Mouse (Mus musculus): ENCODE results near the gene Apbb1ip. TPM values are rescaled to one million over a fixed set of nuclear protein-coding genes. Genes with fewer than 3 reads are reported as not detected.

The Apbb1ip gene
- total RNA-seq, 2 experiments from 2014 or later, result 6.3 to 6.4 TPM

DNA sequence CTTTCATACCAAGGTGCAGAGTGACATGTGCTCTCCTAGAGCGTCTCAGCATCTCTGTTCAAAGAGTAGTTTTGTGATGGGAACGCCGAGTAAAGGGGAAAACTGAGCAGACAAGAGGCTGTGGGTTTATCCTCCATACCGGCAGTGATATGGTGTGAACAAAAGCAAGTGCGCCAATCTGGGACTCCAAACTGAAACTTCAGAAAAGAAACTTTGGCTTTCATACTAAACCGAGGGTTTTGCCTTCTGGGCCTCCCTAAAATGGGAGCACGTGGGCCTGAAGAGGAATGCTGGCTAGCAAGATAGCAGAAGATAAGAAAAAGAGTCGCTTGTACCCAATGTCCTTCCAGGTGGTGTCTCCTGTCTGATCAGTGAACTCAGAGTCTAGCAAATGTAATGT lies 1.3 kb downstream of the Apbb1ip start:
- DNase-seq (ENCODE audit: low spot score in 2 of 2), result no peak

DNA sequence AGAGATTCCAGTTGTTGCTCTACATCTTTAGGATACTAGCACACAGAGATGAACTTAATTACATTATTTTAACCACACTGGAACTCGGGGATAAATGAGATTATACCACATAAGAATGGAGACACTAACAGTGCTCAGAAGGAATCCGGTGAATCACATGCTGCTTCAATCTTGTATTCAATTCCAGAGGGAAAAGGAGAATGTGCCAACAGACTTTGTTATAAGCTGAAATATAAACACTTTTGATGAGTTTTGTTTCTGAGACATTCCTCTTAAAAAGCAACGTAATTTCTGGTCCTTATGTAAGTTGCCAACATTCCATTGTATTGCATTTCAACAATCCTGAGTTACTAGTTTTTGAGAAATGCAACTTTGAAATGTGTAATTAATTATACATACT lies 1.8 kb downstream of the Apbb1ip start:
- DNase-seq (ENCODE audit: low spot score in 2 of 2), result no peak

DNA sequence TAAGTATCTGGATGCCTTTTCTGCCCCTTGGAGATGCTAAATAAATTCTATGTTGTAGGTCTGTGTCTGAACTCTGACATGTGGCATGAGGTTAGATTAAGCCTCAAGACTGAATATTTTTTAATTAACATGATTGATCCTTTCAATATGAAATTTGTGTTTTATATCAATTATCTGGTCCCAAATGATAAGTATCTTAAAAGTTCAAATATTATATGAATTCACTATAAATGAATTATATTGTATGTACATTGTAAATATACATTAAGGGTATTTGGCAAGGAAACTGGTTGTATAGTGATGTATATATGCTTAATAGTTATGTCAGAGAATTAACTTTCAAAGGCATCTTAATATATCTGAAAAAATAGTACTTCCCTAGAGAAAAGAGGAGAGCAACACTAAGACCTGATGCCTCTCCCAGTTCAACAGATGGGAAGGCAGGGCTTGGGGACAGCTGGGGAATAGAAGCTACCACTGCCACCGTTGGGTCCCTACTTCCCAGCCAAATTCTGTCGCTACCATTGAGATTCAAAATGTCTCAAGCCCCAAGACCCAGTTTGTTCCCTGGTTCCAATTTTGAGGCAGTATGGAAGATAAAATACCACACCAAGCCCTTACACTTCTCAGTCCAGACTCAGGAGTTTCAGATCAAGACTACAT lies 2.8 kb downstream of the Apbb1ip start:
- no peak for DNase-seq (ENCODE audit: low spot score in 2 of 2)

DNA sequence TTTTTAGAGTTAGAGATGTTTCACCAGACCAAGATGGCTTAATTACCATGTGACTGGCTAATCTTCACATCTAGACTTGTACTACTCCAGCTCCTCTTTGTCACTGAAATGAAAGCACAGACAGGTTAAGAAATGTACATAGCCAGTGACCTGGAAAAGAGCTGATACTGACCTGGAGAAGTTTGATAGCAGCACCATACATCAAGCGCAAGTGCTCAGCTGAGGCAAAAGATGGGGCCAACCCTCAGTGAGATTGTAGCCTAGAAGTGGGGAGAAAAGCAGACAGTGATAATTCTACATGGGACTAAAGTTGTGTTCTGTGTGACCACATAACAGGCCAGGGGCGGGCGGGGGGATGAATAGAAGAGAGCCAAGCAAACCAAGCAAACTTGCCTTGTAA lies 3.9 kb downstream of the Apbb1ip start:
- DNase-seq (ENCODE audit: low spot score in 2 of 2), result no peak

DNA sequence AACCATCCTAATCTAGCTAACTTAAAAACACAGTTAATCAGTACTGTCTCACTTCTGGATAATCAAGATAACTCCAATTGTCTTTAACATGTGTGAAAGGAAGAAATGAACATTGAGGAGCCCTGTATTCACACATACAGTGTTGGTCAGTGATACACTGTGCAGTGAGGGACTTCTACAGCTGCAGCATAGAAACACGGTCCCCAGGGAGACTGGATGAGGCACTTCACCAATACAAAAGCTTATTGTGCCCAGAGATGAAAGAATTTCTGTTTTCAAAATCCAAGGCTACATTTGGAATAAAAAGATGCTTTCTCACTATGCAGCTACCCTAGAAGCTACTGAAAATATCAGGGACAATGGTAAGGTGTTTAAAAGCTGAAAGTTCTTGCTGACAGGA lies 7.0 kb downstream of the Apbb1ip start:
- no peak for DNase-seq (ENCODE audit: low spot score in 2 of 2)

GRCm38 (mm10) chr2:22781387-22782009 lies 7.6 kb downstream of the Apbb1ip start:
- no peak for DNase-seq (ENCODE audit: low spot score in 2 of 2)

DNA sequence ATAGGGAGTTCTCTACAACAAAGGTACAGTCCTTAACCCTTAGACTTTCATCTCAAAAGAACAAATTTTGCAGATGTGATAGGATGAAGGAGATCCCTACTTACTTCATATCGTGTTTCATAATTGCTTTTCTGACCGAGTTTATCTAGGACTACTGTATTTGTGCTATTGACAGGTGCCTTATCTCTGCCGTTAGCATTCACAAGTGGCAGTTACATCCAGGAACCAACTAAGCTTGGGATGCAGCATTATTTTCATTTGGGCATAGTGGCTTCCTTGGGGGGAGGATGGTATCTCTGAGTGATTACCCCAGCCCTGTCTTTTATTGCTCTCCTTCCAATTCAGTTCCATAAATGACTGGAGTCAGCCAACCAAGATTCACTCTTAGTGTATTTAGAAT lies 8.2 kb downstream of the Apbb1ip start:
- DNase-seq (ENCODE audit: low spot score in 2 of 2), result no peak

- no peak for DNase-seq (ENCODE audit: low spot score in 2 of 2)
Observed at GRCm38 (mm10) chr2:22783137-22783638, 9.3 kb downstream of the Apbb1ip start.

DNA sequence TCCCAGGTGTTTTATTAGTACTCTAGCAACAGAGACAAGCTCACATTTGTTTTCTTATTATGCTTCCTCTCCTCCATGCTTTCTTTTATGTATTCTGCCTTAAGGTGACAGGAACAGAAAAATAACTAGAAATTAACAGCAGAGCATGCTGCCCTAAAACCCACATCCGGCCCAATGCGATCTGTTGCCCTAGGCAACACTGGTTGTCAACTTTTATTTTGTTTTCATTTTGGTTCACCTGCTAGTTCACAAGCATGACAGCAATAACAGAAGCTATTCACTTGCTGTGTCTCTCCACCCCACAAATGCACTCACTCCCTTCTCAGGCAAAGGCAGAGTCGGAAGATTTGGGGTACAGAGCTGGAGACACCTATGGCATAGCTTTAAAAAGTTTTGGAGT lies 10.3 kb downstream of the Apbb1ip start:
- no peak for DNase-seq (ENCODE audit: low spot score in 2 of 2)

GRCm38 (mm10) chr2:22784771-22785170 lies 10.9 kb downstream of the Apbb1ip start:
- DNase-seq (ENCODE audit: low spot score in 2 of 2), result no peak

DNA sequence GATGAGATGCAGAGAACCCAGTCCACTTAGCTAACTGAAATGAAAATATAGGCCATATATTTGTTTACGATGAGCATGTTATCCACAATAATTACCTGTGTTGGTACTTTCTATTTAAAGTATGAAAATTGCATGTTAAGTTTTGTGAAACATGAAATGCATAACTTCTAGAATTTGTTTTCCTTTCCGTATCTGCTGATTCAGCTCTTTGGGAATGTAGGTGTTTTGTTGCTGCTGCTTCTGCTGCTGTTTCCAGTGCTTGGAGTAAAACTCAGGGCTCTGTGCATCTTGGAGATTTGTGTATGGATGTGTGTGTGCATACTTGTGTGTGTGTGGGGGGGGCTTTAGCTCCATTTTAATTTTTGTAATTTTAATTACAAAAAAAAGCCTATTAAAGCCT lies 14.8 kb downstream of the Apbb1ip start:
- DNase-seq (ENCODE audit: low spot score in 2 of 2), result no peak

DNA sequence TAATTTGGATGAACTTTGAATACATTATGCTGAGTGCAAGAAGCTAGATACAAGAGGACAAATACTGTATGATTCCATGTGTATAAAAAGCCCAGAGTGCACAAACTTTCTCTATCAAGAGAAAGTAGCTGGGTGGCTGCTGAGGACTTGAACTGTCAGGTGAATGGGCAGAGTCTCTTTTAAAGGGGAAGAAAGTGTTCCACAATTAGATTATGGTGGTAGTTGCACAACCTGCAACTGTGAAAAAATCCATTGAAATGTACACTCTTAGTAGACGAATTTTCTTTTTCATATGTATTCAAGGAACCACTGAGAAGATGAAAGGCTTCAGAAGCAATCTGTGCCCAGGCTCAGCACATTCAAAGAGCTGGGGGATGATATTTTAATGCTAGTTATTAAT lies 15.7 kb downstream of the Apbb1ip start:
- DNase-seq (ENCODE audit: low spot score in 2 of 2), result no peak

DNA sequence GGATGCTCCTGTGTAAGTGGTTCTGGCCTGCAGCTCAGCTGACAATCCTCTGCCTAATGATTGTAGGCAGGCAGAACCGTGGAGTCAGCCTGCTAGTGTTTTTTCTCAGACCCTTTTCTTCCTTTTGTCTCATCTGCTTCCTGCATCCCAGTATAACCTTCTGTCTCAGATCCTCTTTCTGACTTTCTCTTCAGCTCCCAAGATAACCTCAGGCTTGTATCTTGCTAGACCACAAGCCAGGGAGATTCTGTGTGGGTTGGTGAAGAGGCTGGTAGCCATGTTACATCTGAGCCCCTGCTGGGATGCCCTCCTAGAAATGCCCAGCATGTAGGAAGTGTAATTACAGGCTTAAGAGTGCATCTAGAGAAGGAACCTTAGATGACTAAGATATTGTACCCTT lies 16.5 kb downstream of the Apbb1ip start:
- DNase-seq (ENCODE audit: low spot score in 2 of 2), result no peak

GRCm38 (mm10) chr2:22795087-22795486 lies 21.2 kb downstream of the Apbb1ip start:
- DNase-seq (ENCODE audit: low spot score in 2 of 2), result no peak

GRCm38 (mm10) chr2:22796487-22796886 lies 22.6 kb downstream of the Apbb1ip start:
- no peak for DNase-seq (ENCODE audit: low spot score in 2 of 2)

DNA sequence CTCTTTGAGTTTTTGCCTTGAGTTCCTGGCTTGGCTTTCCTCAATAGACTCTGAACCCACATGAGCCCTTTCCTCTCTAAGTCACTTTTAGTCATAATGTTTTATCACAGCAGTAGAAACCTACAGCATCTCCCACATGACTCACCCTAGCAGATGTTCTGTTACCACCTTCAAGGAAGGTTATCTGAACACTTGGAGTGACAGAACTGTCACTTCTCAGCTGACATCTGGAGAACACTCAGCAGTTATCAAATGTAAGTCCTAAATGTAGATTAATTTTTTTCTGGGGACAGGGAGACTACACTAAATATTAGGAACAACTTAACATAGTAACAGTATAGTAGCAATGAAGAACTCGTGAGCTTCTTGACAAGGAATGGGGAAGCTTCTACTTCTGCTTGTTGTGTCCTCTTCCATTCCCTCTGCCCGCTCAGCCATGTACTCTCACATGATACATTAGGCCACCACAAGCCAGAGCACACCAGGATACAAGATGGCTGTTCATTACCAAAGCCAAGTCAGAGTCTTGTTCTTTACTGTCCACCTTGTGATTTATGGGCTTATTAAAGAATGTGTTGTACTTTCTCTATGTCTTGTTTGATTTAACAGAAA lies 25.6 kb downstream of the Apbb1ip start:
- DNase-seq (ENCODE audit: low spot score in 2 of 2), result no peak

GRCm38 (mm10) chr2:22805589-22805988 lies 31.7 kb downstream of the Apbb1ip start:
- no peak for DNase-seq (ENCODE audit: low spot score in 2 of 2)

- DNase-seq (ENCODE audit: low spot score in 2 of 2), result no peak
Observed at GRCm38 (mm10) chr2:22806576-22806975, 32.7 kb downstream of the Apbb1ip start.

GRCm38 (mm10) chr2:22807312-22807711 lies 33.4 kb downstream of the Apbb1ip start:
- no peak for DNase-seq (ENCODE audit: low spot score in 2 of 2)

GRCm38 (mm10) chr2:22810851-22811250 lies 37.0 kb downstream of the Apbb1ip start:
- DNase-seq (ENCODE audit: low spot score in 2 of 2), result no peak

- no peak for DNase-seq (ENCODE audit: low spot score in 2 of 2)
Observed at GRCm38 (mm10) chr2:22811466-22811865, 37.6 kb downstream of the Apbb1ip start.

- no peak for DNase-seq (ENCODE audit: low spot score in 2 of 2)
Observed at GRCm38 (mm10) chr2:22813921-22814320, 40.0 kb downstream of the Apbb1ip start.

GRCm38 (mm10) chr2:22815674-22816073 lies 41.8 kb downstream of the Apbb1ip start:
- no peak for DNase-seq (ENCODE audit: low spot score in 2 of 2)

Measured in layer of hippocampus, postnatal 10 days (tissue).